ENCODE assay signal across 8 mouse cellular contexts in the genomic region with DNA sequence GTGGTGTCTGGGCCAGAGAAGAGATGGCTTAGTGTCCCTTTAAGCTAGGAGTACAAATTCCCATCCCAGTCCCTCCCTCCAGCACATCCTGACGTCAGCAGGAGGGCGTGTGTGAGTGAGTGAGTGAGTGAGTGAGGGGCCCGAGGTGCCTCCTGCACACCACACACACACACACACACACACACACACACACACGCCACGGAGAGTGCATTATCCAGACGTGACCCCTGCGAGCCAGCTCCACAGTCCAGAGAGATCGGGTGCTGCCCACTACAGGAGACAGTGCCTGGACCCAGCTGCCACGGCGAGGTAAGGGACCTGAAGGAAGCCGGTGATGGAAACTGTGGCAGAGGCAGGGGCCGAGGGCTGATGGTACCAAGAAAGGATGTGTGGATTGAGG. TPM values are rescaled to one million over a fixed set of nuclear protein-coding genes. Genes with fewer than 3 reads are reported as not detected.
DNase-seq lines count a peak whose midpoint lies in the region; ATAC-seq and TF ChIP-seq lines count a peak whose summit lies in the region.

Gene Csdc2 (plus strand): TSS at position 81 of the 400 bp plus-strand sequence.

- peak within 1 kb of the TSS; percentile 67 for H3K4me2 ChIP-seq in forebrain, embryonic 13.5 days
- peak within 1 kb of the TSS; percentile 76 for H3K4me2 ChIP-seq in hindbrain, embryonic 14.5 days (replicated peaks)
- peak within 1 kb of the TSS; percentile 69 for H3K4me2 ChIP-seq in midbrain, embryonic 13.5 days (replicated peaks)

- no peak for TF ChIP-seq CTCF in brain, embryonic 14.5 days (IDR thresholded peaks at IDR 0.05; ENCODE audit: borderline replicate concordance, extremely low read depth, insufficient read depth, insufficient read length)
- TF ChIP-seq CTCF in testis, adult 2 months (IDR thresholded peaks at IDR 0.05; ENCODE audit: control insufficient read depth, insufficient read depth, insufficient replicate concordance, low read depth, low read length): 0 out of 2 replicates have a peak, but pooled peaks have one; percentile 15

- H3K36me3 ChIP-seq in forebrain, embryonic 13.5 days (ENCODE audit: poor library complexity, severe bottlenecking): 0 out of 2 replicates have a peak, but pooled peaks cover 3% of the 10 kb centered on the region
- H3K36me3 ChIP-seq in hindbrain, embryonic 14.5 days (replicated peaks; ENCODE audit: control insufficient read depth, insufficient read depth): peaks cover 10% of the 10 kb centered on the region
- no peaks in the 10 kb centered on the region for H3K36me3 ChIP-seq in midbrain, embryonic 13.5 days
- no peaks in the 10 kb centered on the region for H3K36me3 ChIP-seq in testis, adult 2 months (ENCODE audit: control insufficient read depth, insufficient read depth, low read length)

- ATAC-seq in forebrain, embryonic 13.5 days: peak; percentile 82
- peak; percentile 83 for ATAC-seq in hindbrain, embryonic 14.5 days (ENCODE audit: low FRiP score)
- ATAC-seq in midbrain, embryonic 13.5 days: peak; percentile 85

- intact Hi-C loops in left cerebral cortex, postnatal 10 days (cut with DNase I): no loop called here

- peak within 1 kb of the TSS; percentile 83 for H3K27ac ChIP-seq in forebrain, embryonic 13.5 days
- H3K27ac ChIP-seq in hindbrain, embryonic 14.5 days: peak within 1 kb of the TSS; percentile 90
- peak within 1 kb of the TSS; percentile 91 for H3K27ac ChIP-seq in midbrain, embryonic 13.5 days
- peak within 1 kb of the TSS; percentile 75 for H3K27ac ChIP-seq in testis, adult 2 months (ENCODE audit: control insufficient read depth, insufficient read depth, low read depth, low read length)

- H3K4me3 ChIP-seq in forebrain, embryonic 13.5 days: peak within 1 kb of the TSS; percentile 51
- H3K4me3 ChIP-seq in hindbrain, embryonic 14.5 days (replicated peaks; ENCODE audit: low read length): peak within 1 kb of the TSS; percentile 58
- H3K4me3 ChIP-seq in midbrain, embryonic 13.5 days (replicated peaks): peak within 1 kb of the TSS; percentile 62
- peak within 1 kb of the TSS; percentile 31 for H3K4me3 ChIP-seq in testis, adult 2 months (ENCODE audit: control insufficient read depth, low read depth, low read length)

- TF ChIP-seq POLR2A in brain, embryonic 14.5 days (IDR thresholded peaks at IDR 0.05; ENCODE audit: borderline replicate concordance, extremely low read depth, insufficient read depth, insufficient read length, poor library complexity, severe bottlenecking): peak; percentile 11; the same call in 1 of the 2 replicates
- TF ChIP-seq POLR2A in testis, adult 2 months (IDR thresholded peaks at IDR 0.05; ENCODE audit: control insufficient read depth, low read depth, low read length): no peak

- no peaks in the 10 kb centered on the region for H3K27me3 ChIP-seq in forebrain, embryonic 13.5 days
- no peaks in the 10 kb centered on the region for H3K27me3 ChIP-seq in hindbrain, embryonic 14.5 days (ENCODE audit: control insufficient read depth, insufficient read depth, low read length)
- H3K27me3 ChIP-seq in midbrain, embryonic 13.5 days: no peaks in the 10 kb centered on the region
- H3K27me3 ChIP-seq in testis, adult 2 months (ENCODE audit: control insufficient read depth, insufficient read depth, low read length): no peaks in the 10 kb centered on the region

- no peaks in the 10 kb centered on the region for H3K9me3 ChIP-seq in forebrain, embryonic 13.5 days (replicated peaks)
- no peaks in the 10 kb centered on the region for H3K9me3 ChIP-seq in hindbrain, embryonic 14.5 days (ENCODE audit: control insufficient read depth, low read length)
- no peaks in the 10 kb centered on the region for H3K9me3 ChIP-seq in midbrain, embryonic 13.5 days

- H3K9ac ChIP-seq in forebrain, embryonic 13.5 days: peak within 1 kb of the TSS; percentile 79
- peak within 1 kb of the TSS; percentile 81 for H3K9ac ChIP-seq in hindbrain, embryonic 14.5 days
- peak within 1 kb of the TSS; percentile 83 for H3K9ac ChIP-seq in midbrain, embryonic 13.5 days (replicated peaks)

- 0% methylated on average over 12 of the region's 12 CpGs for WGBS in forebrain, embryonic 13.5 days
- WGBS in hindbrain, embryonic 14.5 days: 1% methylated on average over 12 of the region's 12 CpGs
- under 1% methylated on average over 12 of the region's 12 CpGs for WGBS in midbrain, embryonic 13.5 days

- peaks cover 29% of the 10 kb centered on the region for H3K4me1 ChIP-seq in forebrain, embryonic 13.5 days
- H3K4me1 ChIP-seq in hindbrain, embryonic 14.5 days (replicated peaks; ENCODE audit: control insufficient read depth, insufficient read depth, low read length): peaks cover 15% of the 10 kb centered on the region
- peaks cover 32% of the 10 kb centered on the region for H3K4me1 ChIP-seq in midbrain, embryonic 13.5 days (replicated peaks)
- peaks cover 5% of the 10 kb centered on the region; the same call in 1 of the 2 replicates for H3K4me1 ChIP-seq in testis, adult 2 months (ENCODE audit: control insufficient read depth, insufficient read depth, low read length)

- DNase-seq in ES-CJ7 (ENCODE audit: low read depth, low spot score): peak; percentile 41
- DNase-seq in brain, embryonic 14.5 days (ENCODE audit: low read depth): peak; percentile 90
- peak; percentile 78 for DNase-seq in hindbrain, embryonic 14.5 days (ENCODE audit: low spot score)
- DNase-seq in left cerebral cortex, postnatal 10 days (ENCODE audit: extremely low spot score in 1 of 2, low spot score in 2 of 2): peak; percentile 59 to 75
- no peak for DNase-seq in thymus, postnatal 25 days

RNA-seq across cellular contexts. Expression of gene Csdc2, which starts in this region (rescaled TPM):
- polyA plus RNA-seq in brain, embryonic 14.5 days (2012; rRNA removed): 89.4 and 128 TPM in 2 replicates
- polyA plus RNA-seq in forebrain, embryonic 13.5 days (2015; fragmentation: Nextera tagmentation; extraction: Ambion mirVana): 60.6 and 74.9 TPM in 2 replicates
- 183 and 199 TPM in 2 replicates for polyA plus RNA-seq in hindbrain, embryonic 14.5 days (2014; fragmentation: Nextera tagmentation; extraction: Ambion mirVana)
- 100 to 1,000 TPM; 154 to 156 TPM for total RNA-seq in left cerebral cortex, postnatal 10 days (2021)
- 96.4 and 102 TPM in 2 replicates for polyA plus RNA-seq in midbrain, embryonic 13.5 days (2015; fragmentation: Nextera tagmentation; extraction: Ambion mirVana)
- 8.1 and 9.2 TPM in 2 replicates for polyA plus RNA-seq in testis, adult 2 months (2012; rRNA removed)
